Mouse (Mus musculus) cerebellum, postnatal 36 days (tissue): ENCODE data around the gene 1700008O03Rik.
A peak's percentile ranks its signal among the peaks of the same experiment; 100 is the strongest.

Source experiments
- DNase-seq, 2 experiments: peaks; one replicate each; pipeline ENCODE4 v3.0.0; 2021 to 2022; ENCODE audit warnings: mixed read lengths in 2 of 2

1700008O03Rik gene

DNA sequence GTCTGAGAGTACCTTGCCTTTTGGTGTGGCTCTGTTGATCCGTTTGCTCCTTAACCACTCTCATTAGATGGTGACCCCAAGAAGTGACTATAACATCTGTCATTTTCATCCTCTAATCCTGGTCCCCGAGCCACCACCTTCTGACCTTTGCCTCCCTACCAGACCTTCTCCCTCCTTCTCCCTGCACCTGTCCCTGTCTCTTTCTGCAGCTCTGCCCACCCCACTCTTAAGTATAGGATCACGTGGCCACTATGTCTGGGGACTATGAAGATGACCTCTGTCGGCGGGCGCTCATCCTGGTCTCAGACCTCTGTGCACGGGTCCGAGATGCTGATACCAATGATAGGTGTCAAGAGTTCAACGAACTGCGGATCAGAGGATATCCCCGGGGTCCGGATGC, at the start of gene 1700008O03Rik:
Gene 1700008O03Rik (minus strand): TSS at position 101 of the 400 bp plus-strand sequence.
- peak in 1 of 2 experiments; percentile 5 for DNase-seq

DNA sequence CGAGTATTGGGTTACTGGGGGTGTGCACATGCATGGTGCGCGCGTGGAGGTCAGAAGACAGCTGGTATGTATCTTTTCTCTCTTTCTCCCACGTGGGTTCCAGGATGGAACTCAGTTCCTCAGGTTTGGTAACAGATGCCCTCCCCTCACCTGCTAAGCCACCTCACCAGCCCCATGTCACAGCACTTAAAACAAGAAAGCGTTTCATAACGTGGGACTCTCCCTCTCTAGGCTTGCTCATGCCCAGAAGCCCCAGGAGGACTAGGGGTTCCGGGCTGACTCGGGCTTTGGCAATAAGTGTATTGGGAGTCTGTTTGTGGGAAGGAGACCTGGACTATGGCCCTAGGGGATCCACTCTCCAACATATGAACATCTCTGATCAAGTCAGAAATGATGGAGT, 48.5 kb upstream of the 1700008O03Rik start:
- no peak for DNase-seq

DNA sequence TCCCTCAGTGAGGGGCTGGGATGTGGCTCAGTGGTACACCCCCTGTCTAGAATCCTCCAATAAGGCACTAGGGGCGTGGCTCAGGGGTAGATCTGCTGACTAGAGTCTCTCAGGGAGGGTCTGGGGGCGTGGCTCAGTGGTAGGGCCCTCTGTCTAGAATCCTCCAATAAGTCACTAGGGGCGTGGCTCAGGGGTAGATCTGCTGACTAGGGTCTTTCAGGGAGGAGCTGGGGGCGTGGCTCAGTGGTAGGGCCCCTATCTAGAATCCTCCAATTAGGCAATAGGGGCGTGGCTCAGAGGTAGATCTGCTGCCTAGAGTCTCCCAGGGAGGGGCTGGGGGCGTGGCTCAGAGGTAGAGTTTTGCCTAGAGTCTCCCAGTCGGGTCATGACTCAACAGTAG, 47.8 kb upstream of the 1700008O03Rik start:
- no peak for DNase-seq

DNA sequence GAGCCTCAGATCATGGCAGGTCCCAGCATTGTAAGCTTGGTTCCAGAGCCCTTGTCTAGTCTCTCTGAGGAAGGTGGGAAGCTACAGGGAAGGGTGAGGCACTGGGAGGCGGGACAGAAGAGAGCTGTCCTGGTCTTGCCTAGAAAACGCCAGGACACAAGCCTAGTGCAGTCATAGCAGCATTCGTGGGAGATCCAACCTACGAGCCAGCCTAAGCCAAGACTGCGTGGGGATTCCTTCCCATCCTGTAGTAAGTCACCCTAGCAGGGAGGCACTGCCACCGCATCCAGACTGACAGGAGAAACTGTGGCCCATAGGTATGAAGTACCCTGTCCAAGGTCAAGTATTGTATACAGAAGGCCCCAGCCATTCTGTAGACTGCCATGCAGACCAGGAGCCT, 46.9 kb upstream of the 1700008O03Rik start:
- DNase-seq: no peak

DNA sequence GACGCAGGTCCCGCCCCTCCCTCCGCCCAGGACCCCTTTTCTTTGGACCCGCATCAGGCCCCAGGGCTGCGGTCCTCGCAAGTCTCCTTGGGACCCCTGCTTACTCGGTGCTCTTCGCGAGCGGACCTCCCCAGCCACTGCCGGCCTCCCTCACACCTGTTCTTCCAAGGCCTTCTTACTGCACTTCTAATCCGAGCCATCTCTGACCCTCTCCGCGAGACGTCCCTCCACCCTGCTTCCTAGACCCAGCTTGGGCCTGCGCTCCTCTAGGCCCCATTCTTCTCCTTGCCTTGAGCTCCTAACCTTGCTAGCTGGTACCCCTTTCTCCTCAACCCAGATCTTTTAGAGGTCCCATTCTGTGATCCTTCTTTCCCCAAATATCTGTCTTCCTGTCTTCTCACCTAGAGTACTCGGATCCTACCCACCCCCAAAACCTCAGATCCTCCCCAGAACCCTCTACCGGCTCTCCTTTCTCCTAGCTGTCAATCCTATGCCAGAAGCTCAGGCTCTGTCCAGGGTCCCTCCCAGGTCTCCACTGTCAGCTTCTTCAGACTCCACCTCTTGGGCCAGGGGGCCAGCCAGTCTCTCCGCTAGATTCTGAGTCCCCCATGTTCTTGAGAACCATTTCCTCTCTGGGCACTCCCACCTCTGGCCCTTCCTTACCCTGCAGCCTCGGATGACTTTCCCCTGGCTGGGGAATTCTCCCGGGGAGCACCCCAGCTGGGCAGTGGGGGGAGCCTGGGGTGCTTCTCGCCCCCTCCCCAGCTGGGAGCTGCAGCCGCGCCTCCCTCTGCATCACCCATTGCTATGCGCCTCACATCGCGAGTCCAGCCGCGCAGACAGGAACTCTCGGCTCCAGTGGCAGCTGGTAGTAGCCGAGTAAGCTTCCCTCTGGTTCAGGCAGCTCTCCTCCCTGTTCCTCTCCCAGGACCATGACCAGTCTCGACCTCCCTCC, 44.2 kb upstream of the 1700008O03Rik start:
- DNase-seq: peak in 1 of 2 experiments; percentile 36

DNA sequence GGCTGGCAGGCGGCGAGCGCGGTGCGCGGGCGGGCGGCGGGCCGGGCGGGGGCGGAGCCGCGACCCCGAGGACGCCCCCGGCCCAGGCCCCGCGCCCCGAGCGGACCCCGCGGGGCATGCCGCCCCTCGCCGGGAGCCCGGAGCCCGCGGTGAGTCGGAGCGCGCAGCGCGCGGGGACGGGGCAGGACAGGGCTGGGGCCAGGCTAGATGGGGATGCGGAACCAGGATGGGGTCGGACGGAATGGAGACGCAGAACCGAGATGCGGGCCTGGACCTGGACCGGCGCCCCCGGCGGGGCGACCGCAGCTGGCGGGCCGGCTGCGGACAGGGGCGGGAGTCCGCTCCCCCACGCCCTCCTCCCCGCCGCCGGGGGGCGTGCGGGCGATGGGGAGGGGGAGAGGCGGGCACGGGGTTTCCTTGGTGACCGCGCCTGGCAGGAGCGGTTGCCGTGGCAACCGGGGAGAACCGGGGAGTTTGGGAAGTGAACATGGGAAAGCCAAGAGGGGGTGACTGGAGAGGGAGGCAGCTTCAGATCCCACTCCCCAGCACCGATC, 43.4 kb upstream of the 1700008O03Rik start, which contains the start of gene Lrrc4b:
Gene Lrrc4b (plus strand): TSS at position 51 of the 554 bp plus-strand sequence.
- DNase-seq: peak; percentile 43 to 55

DNA sequence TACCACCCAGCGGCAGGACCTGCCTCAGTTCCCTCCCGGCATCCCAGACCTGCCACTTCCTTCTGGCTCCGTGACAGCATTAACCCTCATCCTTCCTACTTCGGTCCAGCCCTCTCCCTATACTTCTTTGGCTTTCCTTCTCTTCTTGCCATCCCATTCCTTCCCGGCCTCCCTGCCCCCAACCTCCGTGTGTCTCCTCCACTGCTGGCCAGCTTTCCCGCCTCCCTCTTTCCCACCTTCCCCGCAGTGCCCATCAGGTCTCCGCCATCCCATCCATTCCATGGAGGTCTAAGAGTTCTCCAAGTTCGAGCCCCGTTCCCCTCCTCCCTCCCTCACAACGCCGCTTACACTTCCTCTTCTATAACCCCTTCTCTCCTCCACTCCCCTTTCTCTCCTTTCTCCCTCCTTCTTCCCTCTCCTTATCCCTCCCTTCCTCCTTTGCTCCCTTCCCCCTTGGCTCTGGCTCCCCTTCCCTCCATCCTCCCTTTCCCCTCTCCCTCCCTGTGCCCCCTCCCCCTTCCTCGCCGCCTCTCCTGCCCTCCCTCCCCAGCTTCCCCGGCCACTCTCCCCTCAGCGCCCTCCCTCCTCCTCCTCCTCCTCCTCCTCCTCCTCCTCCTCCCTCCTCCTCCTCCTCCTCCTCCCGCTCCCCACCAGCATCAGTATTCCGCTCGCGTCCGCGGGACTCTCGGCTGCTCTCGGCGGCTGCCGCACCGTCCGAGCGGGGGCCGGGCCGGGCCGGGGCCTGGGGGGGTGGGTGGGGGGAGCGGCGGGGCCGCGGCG, 42.7 kb upstream of the 1700008O03Rik start:
- DNase-seq: peak; percentile 43 to 59

DNA sequence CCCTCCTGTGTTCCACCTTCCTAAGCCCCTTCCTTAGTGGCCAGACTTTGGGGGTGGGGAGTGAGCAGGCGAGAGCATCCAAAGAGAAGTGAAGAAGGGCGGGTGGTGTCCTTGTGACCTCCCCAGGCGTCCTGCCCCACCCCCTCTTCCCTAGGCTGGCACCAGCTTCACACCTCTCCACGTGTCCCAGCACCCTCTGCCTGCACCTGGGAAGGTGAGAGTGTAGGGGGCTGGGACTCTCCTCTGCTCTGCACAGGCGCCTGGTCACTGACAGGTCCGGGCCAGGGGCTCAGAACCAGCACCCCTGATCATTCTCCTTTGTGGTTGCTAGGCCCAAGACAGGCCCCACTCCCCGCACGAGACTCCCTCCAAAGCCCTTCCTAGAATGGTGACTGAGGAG, 42.0 kb upstream of the 1700008O03Rik start:
- no peak for DNase-seq

DNA sequence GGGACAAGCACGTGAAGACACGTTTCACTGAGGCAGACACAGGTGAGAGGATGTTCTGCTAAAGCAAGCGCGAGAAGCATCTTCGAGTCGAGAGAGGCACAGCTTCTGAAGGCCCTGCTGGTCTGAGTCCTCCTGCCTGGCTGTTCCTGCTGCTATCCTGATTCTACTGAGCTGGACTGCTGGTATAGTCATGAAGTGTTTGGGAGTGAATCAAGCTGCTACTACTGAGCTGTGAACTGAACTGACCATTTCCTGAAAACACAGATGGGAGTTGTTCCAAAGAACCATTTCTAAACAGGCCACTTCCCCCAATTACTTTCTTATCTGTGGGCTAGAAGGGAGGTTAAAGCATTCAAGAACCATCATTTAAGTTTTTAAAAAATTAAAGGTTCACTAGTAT, 27.7 kb upstream of the 1700008O03Rik start:
- DNase-seq: no peak

DNA sequence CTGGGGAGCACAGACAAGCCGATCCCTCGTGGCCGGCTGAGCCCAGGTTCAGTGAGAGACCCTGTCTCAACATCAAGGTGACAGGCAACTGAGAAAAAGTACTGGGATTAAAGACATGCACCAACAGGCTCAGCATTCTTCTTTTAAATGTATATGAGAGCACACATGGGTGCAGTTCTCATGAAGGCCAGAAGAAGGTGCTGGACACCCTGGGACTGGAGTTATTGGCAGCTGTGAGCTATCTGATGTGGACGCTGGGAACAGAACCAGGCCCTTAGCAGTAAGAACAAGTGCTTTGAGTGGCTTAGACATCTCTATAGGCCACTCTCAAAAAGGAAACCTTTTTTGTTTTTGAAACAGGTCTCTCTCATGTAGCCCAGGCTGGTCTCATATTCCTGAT, 25.5 kb upstream of the 1700008O03Rik start:
- DNase-seq: no peak

DNA sequence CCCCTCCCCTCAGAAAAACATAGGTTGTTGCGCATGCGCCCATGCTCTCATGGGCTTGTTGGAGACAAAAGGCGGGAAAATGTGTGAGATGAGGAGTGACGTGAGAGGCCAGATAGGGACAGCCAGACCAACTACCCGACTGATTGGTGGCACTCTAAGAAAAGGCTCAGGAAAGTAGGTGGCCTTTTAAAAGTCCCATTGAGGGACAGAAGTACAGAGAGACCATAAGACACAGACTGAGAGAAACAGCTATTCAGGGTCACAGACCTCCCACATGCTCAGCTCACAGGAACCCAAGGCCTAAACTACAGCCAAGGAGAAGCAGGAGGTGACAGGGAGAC, 20.4 kb upstream of the 1700008O03Rik start:
- no peak for DNase-seq

DNA sequence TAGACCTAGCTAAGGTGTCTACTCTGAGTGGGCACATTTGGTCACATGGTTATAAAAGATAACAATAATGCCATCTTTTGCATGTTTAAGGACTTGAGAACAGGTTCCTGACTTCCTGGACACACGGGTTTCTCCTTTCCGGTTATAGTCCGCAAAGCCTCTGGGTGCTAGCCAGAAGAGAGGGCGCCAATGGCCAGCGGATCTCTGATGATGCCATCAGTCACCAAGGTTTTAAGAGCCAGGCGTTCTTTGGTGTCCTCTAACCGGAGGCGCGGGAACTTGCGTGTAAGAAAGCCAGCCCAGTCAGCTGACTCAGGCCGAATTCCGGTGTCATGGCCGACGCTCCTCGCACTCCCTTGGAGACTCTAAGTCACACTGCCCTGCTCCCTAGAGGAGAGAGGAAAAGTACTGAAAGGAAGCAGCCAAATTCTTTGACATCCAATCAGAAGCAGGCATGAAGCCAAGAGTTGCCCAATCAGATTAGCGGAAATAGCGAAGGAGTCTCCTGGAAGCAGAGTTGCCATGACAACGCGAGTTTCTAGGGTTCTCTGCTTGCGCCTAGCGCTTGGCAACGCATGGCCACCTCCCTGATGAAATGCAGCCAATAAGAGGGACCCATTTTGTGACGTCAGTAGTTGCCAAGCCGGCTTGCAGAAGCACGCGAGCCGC, 19.9 kb upstream of the 1700008O03Rik start:
- peak; percentile 90 to 96 for DNase-seq

DNA sequence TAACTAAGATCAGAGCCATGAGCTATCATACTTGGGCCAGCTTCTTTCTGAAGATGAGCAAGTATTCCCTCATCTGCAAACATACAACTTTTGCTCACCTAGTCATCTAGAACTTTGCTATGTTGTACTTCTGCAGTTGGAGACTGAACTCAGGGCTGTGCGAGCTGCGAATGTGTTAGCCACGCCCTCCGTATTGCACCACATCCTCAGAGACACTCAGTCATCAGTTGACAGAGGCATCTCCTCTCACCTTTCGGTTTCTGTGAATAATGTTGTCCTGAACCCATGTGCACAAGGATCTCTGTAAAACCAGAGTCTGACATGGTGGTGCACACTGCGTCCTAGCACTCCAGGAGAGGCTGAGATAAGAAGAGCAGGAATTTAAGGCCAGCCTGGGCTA, 16.1 kb upstream of the 1700008O03Rik start:
- no peak for DNase-seq

DNA sequence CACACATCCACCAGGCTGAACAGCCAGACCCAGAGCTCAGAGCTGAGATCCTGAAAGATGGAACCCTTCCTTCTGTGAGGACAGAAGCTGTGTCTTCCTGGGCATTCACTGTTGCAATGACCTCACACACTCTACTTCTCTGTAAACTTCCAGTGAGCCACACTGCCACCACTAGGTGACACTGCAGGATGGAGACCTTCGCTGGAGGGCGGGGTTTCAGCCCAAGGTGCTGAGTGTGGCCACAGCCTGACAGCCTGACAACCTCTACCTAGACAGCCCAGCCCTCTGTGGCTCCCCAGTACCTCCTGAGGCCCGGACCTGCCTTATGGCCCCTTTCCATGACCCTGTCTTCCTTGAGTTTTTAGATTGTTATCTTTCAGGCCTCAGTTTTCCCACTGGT, 12.9 kb upstream of the 1700008O03Rik start:
- DNase-seq: peak; percentile 71 to 75

DNA sequence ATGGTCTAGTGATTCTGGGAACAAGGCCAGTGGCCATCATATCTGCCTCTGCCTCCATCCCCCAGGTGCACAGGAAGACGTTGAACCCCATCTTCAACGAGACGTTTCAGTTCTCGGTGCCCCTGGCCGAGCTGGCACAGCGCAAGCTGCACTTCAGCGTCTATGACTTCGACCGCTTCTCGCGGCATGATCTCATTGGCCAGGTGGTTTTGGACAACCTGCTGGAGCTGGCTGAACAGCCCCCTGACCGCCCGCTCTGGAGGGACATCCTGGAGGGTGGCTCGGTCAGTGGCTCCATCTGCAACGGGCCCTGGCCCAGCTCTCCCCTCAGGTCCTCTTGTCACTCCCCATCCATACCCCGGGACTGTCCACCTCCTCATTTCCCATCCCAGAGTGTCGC, 7.7 kb upstream of the 1700008O03Rik start:
- DNase-seq: no peak

DNA sequence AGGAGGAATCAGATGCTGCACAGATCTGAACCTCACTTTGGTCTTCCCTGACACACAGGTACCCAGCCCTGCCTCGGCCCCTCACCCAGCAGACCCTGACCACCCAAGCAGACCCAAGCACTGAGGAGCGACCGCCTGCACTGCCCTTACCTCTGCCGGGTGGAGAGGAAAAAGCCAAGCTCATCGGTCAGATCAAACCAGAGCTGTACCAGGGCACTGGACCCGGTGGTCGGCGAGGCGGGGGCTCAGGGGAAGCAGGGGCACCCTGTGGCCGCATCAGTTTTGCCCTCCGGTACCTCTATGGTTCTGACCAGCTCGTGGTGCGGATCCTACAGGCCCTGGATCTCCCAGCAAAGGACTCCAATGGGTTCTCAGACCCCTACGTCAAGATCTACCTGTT, 6.7 kb upstream of the 1700008O03Rik start:
- DNase-seq: no peak

DNA sequence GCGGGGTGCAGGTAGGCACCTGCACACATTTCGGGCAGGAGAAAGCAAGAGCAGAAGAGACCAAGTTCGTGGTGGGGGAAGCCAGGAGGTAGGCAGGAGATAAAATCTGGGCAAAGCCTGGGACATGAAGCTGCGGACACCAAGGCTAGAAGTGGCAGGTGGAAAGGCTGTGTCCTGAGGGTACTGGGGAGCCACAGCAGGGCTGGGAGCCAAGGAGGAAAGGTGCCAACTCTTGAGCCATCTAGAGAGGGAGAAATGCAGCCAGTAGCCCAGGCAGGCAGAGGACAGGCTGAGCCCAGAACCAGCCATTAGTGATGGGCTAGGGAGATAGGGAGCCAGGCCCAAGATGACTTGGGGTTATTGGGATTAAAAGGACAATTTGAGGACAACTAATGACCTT, 6.2 kb upstream of the 1700008O03Rik start:
- peak; percentile 94 to 96 for DNase-seq

DNA sequence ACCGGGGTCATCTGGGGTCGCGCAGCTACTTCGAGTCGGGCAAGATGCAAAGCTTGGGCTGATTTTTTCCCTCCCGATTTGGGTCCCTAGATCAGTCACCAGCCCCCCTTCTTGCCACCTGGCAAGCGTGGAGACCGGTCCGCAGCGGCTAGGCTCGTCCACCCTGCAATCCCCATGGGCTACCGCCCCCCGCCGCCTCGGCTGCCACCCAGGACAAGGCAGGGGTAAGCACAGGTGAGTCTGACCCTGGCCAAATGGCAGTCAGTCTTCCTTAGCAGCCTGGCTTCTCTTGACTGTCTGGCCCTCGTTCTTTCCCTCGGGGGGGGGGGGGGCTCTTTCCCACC, 932 bp downstream of the 1700008O03Rik start:
- no peak for DNase-seq

DNA sequence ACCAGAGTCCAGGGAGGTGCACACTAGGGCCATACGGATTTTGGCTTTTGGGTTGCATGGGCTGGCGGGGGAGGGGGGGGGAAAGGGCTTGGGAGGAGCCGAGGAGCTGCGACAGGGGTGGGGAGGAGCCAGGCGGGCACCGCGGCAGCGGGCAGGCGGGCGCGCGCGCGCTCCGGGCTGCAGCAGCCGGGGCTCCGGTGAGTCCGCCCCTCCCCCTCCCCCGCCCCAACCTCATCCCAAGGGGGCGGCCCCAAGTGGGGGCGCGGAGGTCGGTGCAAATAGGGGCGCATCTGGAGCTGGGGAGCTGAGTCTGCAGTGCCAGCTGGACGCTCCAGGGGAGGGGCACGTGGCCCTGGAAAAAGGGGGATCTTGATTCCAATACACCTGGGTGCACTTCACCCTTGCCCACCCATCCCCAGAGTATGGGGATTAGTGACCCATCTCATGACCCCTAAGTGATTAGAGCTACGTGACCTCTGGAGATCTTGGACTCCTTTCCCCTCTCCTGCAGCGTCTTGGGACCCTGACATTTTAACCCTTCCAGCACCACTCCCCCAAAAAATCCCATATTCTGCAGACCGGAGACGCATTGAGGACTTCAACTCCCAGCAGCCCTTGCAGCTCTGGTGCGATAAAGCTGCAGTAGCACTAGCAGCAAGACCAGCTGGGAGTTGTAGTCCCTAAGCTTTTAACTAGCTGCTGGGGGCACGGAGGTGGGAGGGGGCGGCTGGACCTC, 1.5 kb downstream of the 1700008O03Rik start, which contains the start of gene Syt3:
Gene Syt3 (plus strand): TSS at position 123 of the 736 bp plus-strand sequence.
- DNase-seq: peak; percentile 82 to 89

DNA sequence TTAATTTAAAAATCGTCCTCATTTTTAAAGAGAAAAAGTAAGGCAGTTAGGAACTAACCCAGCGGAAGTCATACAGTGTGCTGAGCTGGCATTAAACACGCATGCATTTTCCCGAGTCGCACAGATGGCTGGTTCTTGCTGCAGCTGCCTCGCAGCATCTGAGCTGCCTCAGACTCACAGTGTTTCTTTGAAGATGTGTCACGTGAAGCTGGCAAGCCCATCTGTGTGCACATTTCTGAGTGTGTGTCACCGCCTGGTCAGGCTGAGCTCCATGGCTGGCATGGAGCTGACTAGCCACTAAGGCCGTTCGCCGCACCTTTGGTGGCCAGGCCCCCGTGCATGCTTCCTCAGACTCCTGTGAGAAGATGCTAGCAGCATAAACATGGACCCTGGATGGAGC, 3.1 kb downstream of the 1700008O03Rik start:
- DNase-seq: peak in 1 of 2 experiments; percentile 13

DNA sequence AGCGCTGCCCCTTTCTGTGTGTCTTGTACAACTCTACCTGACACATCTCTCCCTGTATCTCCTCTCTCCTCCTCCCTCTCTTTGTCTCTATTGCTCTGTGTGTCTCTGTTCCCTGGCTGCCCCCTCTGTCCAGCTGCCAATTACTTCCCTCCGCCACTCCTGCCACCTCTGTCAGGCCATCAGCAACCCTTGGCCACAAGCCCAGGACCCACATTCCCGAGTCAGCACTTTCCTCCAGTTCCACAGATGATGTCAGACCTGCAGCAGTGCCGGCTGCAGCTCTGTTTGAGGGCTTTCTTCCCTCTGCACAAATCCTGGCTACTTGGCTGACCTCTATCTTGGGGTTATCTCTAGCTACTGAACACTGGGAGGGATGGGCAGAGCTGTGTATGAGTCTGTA, 7.3 kb downstream of the 1700008O03Rik start:
- DNase-seq: peak in 1 of 2 experiments; percentile 4

DNA sequence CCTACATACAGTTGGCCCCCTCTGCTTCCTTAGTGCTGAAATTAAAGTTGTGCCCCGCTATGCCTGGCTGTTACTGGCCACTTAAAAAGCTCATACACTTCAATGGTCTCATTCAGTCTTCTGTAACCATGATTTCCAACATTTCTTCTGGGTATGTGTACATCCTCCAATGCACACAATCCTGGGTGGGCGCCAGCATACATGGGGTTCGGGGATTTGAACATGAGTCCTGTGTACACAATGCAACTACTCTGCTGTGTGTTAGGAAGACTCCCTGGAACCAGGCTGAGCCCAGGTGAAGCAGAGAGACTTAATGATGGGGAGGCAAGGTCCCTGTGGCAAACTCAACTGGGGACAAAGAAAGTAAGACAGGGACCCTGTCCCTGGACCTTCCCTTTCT, 9.8 kb downstream of the 1700008O03Rik start:
- DNase-seq: peak in 1 of 2 experiments; percentile 10
